Mouse (Mus musculus) adrenal gland, postnatal 10 days (tissue): Measurements from ENCODE around the gene Fggy. TPM values are rescaled to one million over a fixed set of nuclear protein-coding genes. Genes with fewer than 3 reads are reported as not detected.
A peak's percentile ranks its signal among the peaks of the same experiment; 100 is the strongest.

Experiments
- DNase-seq: peaks from one replicate; pipeline ENCODE4 v3.0.0; 2021; ENCODE audit warnings: mixed read lengths
- total RNA-seq, 2 experiments: library from RNA; stranded (reverse); gene quantifications; 2 replicates each; pipeline ENCODE4 v1.2.3; 2021

Fggy gene
- total RNA-seq, 2 experiments from 2014 or later: 44.1 to 57.7 TPM

- no peak for DNase-seq
Observed at GRCm38 (mm10) chr4:95778528-95778927, 221.2 kb downstream of the Fggy start.

GRCm38 (mm10) chr4:95784146-95784895, 227.0 kb downstream of the Fggy start:
- DNase-seq: no peak

GRCm38 (mm10) chr4:95787609-95788008, 230.3 kb downstream of the Fggy start:
- no peak for DNase-seq

- no peak for DNase-seq
Observed at GRCm38 (mm10) chr4:95788867-95789266, 231.6 kb downstream of the Fggy start.

- no peak for DNase-seq
Observed at GRCm38 (mm10) chr4:95791913-95792475, 234.7 kb downstream of the Fggy start.

- no peak for DNase-seq
Observed at GRCm38 (mm10) chr4:95793647-95794328, 236.5 kb downstream of the Fggy start.

GRCm38 (mm10) chr4:95794651-95795050, 237.3 kb downstream of the Fggy start:
- DNase-seq: peak; percentile 2

- DNase-seq: no peak
Observed at GRCm38 (mm10) chr4:95795283-95795682, 238.0 kb downstream of the Fggy start.

- no peak for DNase-seq
Observed at GRCm38 (mm10) chr4:95819650-95820049, 262.3 kb downstream of the Fggy start.

- peak; percentile 41 for DNase-seq
Observed at GRCm38 (mm10) chr4:95821906-95822579, 264.7 kb downstream of the Fggy start.

- no peak for DNase-seq
Observed at GRCm38 (mm10) chr4:95828164-95828563, 270.9 kb downstream of the Fggy start.

GRCm38 (mm10) chr4:95830320-95830719, 273.0 kb downstream of the Fggy start:
- DNase-seq: no peak

- DNase-seq: no peak
Observed at GRCm38 (mm10) chr4:95839860-95840259, 282.6 kb downstream of the Fggy start.

- no peak for DNase-seq
Observed at GRCm38 (mm10) chr4:95840389-95841053, 283.2 kb downstream of the Fggy start.

GRCm38 (mm10) chr4:95845981-95846617, 288.8 kb downstream of the Fggy start:
- no peak for DNase-seq

- no peak for DNase-seq
Observed at GRCm38 (mm10) chr4:95847219-95847618, 289.9 kb downstream of the Fggy start.

- no peak for DNase-seq
Observed at GRCm38 (mm10) chr4:95847664-95848063, 290.4 kb downstream of the Fggy start.

- no peak for DNase-seq
Observed at GRCm38 (mm10) chr4:95849497-95849896, 292.2 kb downstream of the Fggy start.

- no peak for DNase-seq
Observed at GRCm38 (mm10) chr4:95850044-95850739, 292.9 kb downstream of the Fggy start.

GRCm38 (mm10) chr4:95852257-95852656, 294.9 kb downstream of the Fggy start:
- no peak for DNase-seq

GRCm38 (mm10) chr4:95856008-95856407, 298.7 kb downstream of the Fggy start:
- DNase-seq: no peak
